Mouse (Mus musculus) hindbrain, embryonic 11.5 days (tissue): Measurements from ENCODE around the gene Asic2. TPM values are rescaled to one million over a fixed set of nuclear protein-coding genes. Genes with fewer than 3 reads are reported as not detected.

Experiments used
- ATAC-seq: fragments of 200-750 bp; cut with Nextera tagmentation; 2 replicates; pipeline ENCODE4 v1.8.0; 2017; ENCODE audit warnings: mild to moderate bottlenecking, moderate TSS enrichment, moderate library complexity; ENCODE audit not compliant: low FRiP score
- DNase-seq: peaks from one replicate; pipeline ENCODE4 v3.0.0-alpha.2; 2015; ENCODE audit warnings: low spot score
- H3K27ac ChIP-seq: fragments of 300-500 bp; sonication (generic); 2 replicates; pipeline ENCODE4 v1.5.1; 2014; ENCODE audit warnings: mild to moderate bottlenecking, low read depth, low read length
- H3K27me3 ChIP-seq: fragments of 300-500 bp; sonication (generic); 2 replicates; pipeline ENCODE4 v1.6.1; 2014; ENCODE audit warnings: mild to moderate bottlenecking, low read length, moderate library complexity, mixed read lengths; ENCODE audit not compliant: control insufficient read depth, insufficient read depth
- H3K36me3 ChIP-seq: fragments of 300-500 bp; sonication (generic); 2 replicates; pipeline ENCODE4 v1.6.1; 2014; ENCODE audit warnings: mild to moderate bottlenecking, low read length, moderate library complexity, mixed read lengths; ENCODE audit not compliant: control insufficient read depth, insufficient read depth
- H3K4me1 ChIP-seq: fragments of 300-500 bp; sonication (generic); replicated peaks from 2 replicates; pipeline ENCODE4 v1.6.1; 2014; ENCODE audit warnings: low read length, mixed read lengths; ENCODE audit not compliant: control insufficient read depth, insufficient read depth
- H3K4me2 ChIP-seq: fragments of 300-500 bp; sonication (generic); replicated peaks from 2 replicates; pipeline ENCODE4 v1.6.1; 2014; ENCODE audit warnings: mild to moderate bottlenecking, low read depth, low read length
- H3K4me3 ChIP-seq: fragments of 300-500 bp; sonication (generic); 2 replicates; pipeline ENCODE4 v1.5.1; 2014; ENCODE audit warnings: low read depth, low read length
- H3K9ac ChIP-seq: fragments of 300-500 bp; sonication (generic); 2 replicates; pipeline ENCODE4 v1.6.1; 2014; ENCODE audit warnings: low read depth, low read length
- H3K9me3 ChIP-seq: fragments of 300-500 bp; sonication (generic); 2 replicates; pipeline ENCODE4 v1.6.1; 2016; ENCODE audit warnings: low read length; ENCODE audit not compliant: control insufficient read depth
- WGBS: fragments of 180-500 bp; shearing (Covaris S2); extraction: QIAGEN DNeasy Blood & Tissue Kit; methylation state at CpG from one replicate; pipeline ENCODE4 v1.1.7; 2014; 5-methylcytosine and 5-hydroxymethylcytosine counted together
- polyA plus RNA-seq: library from polyadenylated mRNA; unstranded; fragments of >200 nt; fragmentation: Nextera tagmentation; extraction: Ambion mirVana; gene quantifications from 2 replicates; pipeline ENCODE4 v1.2.1, GENCODE M21; 2014

The Asic2 gene
- polyA plus RNA-seq, 1 experiment from 2014 or later, result 1.7 TPM

DNA sequence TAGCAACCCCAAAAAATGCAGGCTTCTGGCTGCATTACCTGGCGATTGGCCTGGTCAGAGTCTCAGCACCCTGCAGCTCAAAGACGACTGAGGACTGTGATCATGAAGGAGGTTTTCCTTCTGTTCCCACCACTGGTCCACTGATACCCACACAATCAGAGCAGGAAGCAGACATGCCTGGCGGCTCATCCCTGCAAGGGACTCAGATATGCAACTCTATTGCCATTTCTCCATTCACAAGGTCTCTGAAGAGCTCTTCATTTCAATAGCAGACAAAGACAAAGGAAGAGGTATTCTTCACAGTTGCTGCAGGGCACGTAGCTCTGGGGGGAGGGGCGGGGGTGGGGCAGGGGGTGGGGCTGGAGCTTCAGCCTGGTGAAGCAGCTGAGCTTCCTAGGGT, 834.3 kb downstream of the Asic2 start:
- Histone ChIP-seq H3K27ac (no peak overlapping the region), H3K4me2 (no peak overlapping the region), H3K9me3 (no peaks in the 10 kb centered on the region), H3K36me3 (no peaks in the 10 kb centered on the region), H3K4me1 (peaks cover 3% of the 10 kb centered on the region; the same call in 1 of the 2 replicates), H3K27me3 (no peaks in the 10 kb centered on the region), H3K4me3 (no peak overlapping the region), H3K9ac (no peak overlapping the region)
- ATAC-seq (no peak), DNase-seq (no peak)
- 11% methylated on average over 5 of the region's 5 CpGs for WGBS

DNA sequence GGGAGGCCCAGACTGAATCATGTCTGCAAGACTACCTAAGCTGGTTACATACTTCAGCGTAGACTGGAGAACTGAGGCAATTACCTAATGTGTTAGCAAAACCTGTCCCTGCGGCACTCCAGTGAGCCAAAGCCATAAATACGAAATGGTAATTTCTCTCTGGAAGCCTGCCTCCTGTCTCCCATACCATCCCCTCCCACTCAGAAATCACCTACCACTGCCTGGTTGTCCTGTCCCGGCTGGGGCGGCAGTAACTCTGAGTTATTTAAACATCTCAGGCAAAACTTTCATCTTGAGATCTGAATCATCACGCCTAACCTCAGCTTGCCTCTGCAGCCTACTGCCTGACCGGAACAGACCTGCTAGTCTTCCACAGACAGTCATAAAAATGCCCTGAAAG, 835.6 kb downstream of the Asic2 start:
- ATAC-seq, result no peak
- Histone ChIP-seq H3K9ac (no peak overlapping the region), H3K4me2 (no peak overlapping the region), H3K9me3 (no peaks in the 10 kb centered on the region), H3K36me3 (no peaks in the 10 kb centered on the region), H3K27me3 (no peaks in the 10 kb centered on the region), H3K4me1 (peaks cover 3% of the 10 kb centered on the region; the same call in 1 of the 2 replicates), H3K4me3 (no peak overlapping the region), H3K27ac (no peak overlapping the region)
- WGBS, result 95% methylated on average over 7 of the region's 7 CpGs
- DNase-seq, result no peak

DNA sequence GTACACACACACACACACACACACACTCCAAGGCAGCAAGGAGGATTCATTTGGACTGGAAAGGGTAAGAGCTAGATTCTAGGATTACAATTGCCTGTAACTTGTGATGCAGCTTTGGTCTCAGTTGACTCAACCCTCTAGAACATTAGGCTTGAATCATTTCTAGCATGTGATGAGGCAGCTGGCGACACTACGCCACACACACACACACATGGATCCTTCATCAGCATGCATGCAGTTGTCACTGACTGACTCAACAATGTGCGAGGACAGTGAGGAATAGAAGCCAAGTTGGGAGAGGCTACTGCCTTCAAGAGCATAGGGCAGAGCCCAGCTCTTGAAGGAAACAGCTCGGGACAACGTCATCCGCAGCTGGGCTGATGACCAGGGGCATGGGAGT, 843.9 kb downstream of the Asic2 start:
- DNase-seq (no peak), ATAC-seq (no peak)
- H3K36me3 ChIP-seq, result no peaks in the 10 kb centered on the region
- no peak overlapping the region for H3K27ac ChIP-seq
- H3K9ac ChIP-seq, result no peak overlapping the region
- H3K4me2 ChIP-seq, result no peak overlapping the region
- H3K4me1 ChIP-seq, result no peaks in the 10 kb centered on the region
- no peaks in the 10 kb centered on the region for H3K9me3 ChIP-seq
- no peaks in the 10 kb centered on the region for H3K27me3 ChIP-seq
- H3K4me3 ChIP-seq, result no peak overlapping the region
- 94% methylated on average over 6 of the region's 6 CpGs for WGBS

DNA sequence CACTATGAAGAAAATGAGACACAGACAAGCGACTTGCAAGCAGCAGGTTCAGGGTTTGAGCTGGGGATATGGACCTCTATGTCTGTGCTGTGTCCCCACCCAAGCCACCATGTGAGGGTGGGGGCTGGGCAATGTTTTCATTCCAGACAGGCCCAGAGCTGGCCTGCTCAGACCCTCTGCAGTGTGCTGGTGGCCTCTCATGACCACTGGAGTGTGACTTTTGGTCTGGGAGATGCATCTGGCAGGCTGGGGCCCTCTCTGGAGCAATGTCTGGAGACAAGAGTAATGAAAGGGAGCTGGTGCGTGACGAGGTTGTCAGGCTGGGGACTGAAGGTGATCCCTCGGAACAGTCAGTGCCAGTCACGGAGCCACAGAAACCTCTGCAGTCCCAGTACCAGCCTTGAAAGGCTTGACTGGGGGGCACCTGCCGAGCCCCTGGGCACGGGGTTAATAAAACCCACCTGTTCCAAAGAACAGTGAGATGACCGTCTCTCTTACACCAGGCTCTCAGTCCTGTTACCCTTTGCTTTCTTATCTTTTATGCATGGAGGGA, 848.2 kb downstream of the Asic2 start:
- Histone ChIP-seq H3K9ac (no peak overlapping the region), H3K4me1 (no peaks in the 10 kb centered on the region), H3K4me2 (no peak overlapping the region; the same call in 1 of the 2 replicates), H3K27ac (no peak overlapping the region), H3K27me3 (no peaks in the 10 kb centered on the region), H3K36me3 (no peaks in the 10 kb centered on the region), H3K4me3 (no peak overlapping the region), H3K9me3 (no peaks in the 10 kb centered on the region)
- no peak for DNase-seq
- WGBS, result 59% methylated on average over 8 of the region's 8 CpGs
- peak; percentile 49; the same call in 1 of the 2 replicates for ATAC-seq

DNA sequence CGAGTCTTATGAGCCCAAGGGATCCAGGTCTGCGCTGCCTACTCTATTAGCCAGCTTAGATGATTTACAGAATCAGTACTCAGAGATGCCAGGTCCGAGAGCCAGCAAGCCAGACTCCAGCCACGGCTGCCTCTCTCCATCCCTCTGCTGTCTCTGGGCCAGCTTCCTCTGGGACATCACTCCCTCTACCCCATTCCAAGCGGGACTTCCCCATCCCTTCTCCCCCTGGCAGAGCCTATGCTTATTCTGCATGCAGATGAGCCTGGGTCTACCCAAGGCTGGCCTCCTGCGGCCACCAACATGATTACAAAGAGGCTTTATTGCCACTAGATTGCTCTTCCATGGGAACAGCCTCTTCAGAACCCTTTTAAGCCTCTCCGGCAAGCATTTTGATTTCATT, 850.2 kb downstream of the Asic2 start:
- DNase-seq (no peak), ATAC-seq (no peak)
- H3K4me2 ChIP-seq, result no peak overlapping the region
- H3K9ac ChIP-seq, result no peak overlapping the region
- H3K4me3 ChIP-seq, result no peak overlapping the region
- no peak overlapping the region for H3K27ac ChIP-seq
- WGBS, result 42% methylated on average over 7 of the region's 7 CpGs
- H3K9me3 ChIP-seq, result no peaks in the 10 kb centered on the region
- H3K36me3 ChIP-seq, result no peaks in the 10 kb centered on the region
- no peaks in the 10 kb centered on the region for H3K27me3 ChIP-seq
- H3K4me1 ChIP-seq, result no peaks in the 10 kb centered on the region

DNA sequence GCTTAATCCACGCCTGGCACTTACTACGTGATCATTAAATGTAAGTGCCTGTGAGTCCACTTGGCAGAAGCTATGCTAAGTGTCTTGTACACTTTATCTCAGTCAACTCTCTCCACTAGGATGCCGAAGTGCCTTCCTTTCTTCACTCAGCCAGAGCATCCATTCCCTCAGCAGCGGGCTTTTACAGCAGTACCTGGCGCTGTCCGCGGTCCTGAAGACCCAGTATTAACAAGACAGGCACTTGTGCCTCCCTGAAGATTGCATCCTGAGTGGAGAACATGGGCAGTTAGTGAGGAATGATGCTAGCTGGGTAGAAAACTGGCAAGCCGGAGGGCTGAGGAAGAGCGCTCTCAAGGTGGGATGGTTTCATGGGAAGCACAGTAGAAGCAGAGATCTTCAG, 852.6 kb downstream of the Asic2 start:
- no peak overlapping the region for H3K9ac ChIP-seq
- ATAC-seq (no peak), DNase-seq (peak; percentile 77)
- no peak overlapping the region for H3K4me2 ChIP-seq
- H3K27me3 ChIP-seq, result no peaks in the 10 kb centered on the region
- WGBS, result 43% methylated on average over 9 of the region's 9 CpGs
- H3K4me1 ChIP-seq, result no peaks in the 10 kb centered on the region
- no peak overlapping the region for H3K27ac ChIP-seq
- no peak overlapping the region for H3K4me3 ChIP-seq
- no peaks in the 10 kb centered on the region for H3K9me3 ChIP-seq
- no peaks in the 10 kb centered on the region for H3K36me3 ChIP-seq

DNA sequence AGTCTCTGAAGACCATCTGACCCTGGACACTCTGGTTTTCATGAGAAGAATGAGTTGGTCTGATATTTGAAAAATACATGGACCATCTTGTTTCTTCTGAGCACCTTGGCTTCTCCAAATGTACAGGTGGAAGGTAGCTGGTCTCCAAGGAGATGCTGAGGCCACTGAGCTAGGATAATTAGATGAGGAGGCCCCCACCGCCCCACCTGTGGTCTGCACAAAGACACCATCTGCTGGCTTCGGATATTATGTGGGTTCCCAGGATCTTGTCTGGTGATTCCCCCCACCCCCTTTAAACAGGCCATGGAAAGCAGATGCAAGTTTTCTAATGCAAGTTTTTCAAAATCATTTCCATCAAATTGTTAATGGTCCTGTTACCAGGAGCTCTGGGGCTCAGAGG, 856.6 kb downstream of the Asic2 start:
- 94% methylated on average over 2 of the region's 2 CpGs for WGBS
- Histone ChIP-seq H3K27me3 (no peaks in the 10 kb centered on the region), H3K9me3 (no peaks in the 10 kb centered on the region), H3K27ac (no peak overlapping the region), H3K9ac (no peak overlapping the region), H3K36me3 (no peaks in the 10 kb centered on the region), H3K4me1 (no peaks in the 10 kb centered on the region), H3K4me3 (no peak overlapping the region), H3K4me2 (no peak overlapping the region)
- ATAC-seq, result no peak
- DNase-seq, result no peak

DNA sequence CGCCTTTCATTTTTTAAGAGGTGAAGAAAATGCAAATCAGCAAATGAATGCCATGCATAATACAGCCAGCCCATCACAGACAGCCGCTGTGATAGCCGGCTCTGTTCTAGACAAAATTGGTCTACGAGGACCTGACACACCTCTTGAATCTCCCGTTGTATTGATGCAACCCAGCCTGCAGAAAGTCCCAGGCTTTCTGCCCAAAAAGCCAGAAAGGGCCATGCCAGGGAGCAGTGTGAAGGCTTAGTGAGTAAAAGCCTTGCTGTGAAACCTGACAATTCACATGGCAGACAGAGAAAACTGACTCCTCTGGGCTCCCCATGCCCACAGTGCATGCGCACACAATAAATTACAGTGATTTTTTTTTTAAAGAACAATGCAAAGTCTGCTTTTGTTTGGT, 858.2 kb downstream of the Asic2 start:
- Histone ChIP-seq H3K4me3 (no peak overlapping the region), H3K9ac (no peak overlapping the region), H3K4me1 (no peaks in the 10 kb centered on the region), H3K4me2 (no peak overlapping the region), H3K9me3 (no peaks in the 10 kb centered on the region), H3K27ac (no peak overlapping the region), H3K36me3 (no peaks in the 10 kb centered on the region), H3K27me3 (no peaks in the 10 kb centered on the region)
- ATAC-seq, result no peak
- no peak for DNase-seq
- WGBS, result 85% methylated on average over 6 of the region's 6 CpGs

DNA sequence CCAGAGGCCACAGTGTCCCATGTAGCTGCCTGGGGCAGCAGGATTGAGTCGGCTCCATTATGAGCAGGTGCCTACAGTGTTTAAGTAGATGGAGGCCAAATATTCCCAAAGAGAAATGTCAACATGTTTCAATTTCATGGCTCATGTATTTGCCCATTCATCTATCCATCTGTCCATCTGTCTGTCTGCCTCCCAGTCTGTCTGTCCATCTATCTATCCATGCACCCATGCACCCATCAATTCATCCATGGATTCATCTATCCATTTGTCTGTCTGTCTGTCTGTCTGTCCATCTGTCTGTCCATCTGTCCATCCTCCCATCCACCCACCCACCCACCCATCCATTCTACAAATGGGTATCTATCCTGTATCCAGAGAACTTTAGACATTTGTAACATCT, 861.3 kb downstream of the Asic2 start:
- Histone ChIP-seq H3K27ac (no peak overlapping the region), H3K27me3 (no peaks in the 10 kb centered on the region), H3K36me3 (no peaks in the 10 kb centered on the region), H3K9me3 (no peaks in the 10 kb centered on the region), H3K4me2 (no peak overlapping the region), H3K4me3 (no peak overlapping the region), H3K4me1 (no peaks in the 10 kb centered on the region), H3K9ac (no peak overlapping the region)
- ATAC-seq (no peak), DNase-seq (no peak)
- 81% methylated on average over 1 of the region's 1 CpGs for WGBS
